Mouse (Mus musculus): ENCODE data around the gene Fam221b. TPM values are rescaled to one million over a fixed set of nuclear protein-coding genes. Genes with fewer than 3 reads are reported as not detected.

The Fam221b gene
- polyA plus RNA-seq, 1 experiment from 2014 or later, result 2.4 TPM

DNA sequence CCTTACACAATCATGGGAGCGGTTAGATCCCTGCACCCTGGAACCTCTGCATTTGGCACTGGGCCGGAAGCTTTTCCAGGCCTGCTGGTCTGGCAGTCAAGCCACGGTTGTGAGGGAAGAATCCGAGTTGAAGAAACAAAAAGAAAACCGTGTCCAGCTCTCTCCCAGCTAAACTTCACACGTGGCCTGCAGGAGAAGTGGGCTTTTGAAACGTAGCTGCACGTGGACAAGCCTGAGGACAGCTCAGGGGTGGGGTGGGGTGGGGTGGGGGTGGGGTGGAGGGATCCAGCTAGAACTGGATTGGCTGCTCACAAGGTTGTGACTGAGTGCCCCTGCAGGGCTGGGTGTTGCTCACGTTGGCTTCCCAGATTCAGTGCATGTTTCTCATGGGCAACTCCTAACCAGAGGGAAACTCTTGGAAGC lies 26.3 kb upstream of the Fam221b start:
- no peak overlapping the region for H3K9ac ChIP-seq (ENCODE audit: low read depth, low read length)

GRCm38 (mm10) chr4:43694439-43695248 lies 25.7 kb upstream of the Fam221b start:
- Histone ChIP-seq H3K9me3 (ENCODE audit: control insufficient read depth, low read length) (no peaks in the 10 kb centered on the region), H3K27me3 (ENCODE audit: control insufficient read depth, insufficient read depth, low read length) (no peaks in the 10 kb centered on the region), H3K27ac (ENCODE audit: low read depth, low read length) (no peak overlapping the region), H3K4me2 (replicated peaks; ENCODE audit: low read depth, low read length) (no peak overlapping the region), H3K4me1 (replicated peaks; ENCODE audit: control insufficient read depth, insufficient read depth, low read length) (no peaks in the 10 kb centered on the region), H3K4me3 (ENCODE audit: low read depth, low read length) (no peak overlapping the region), H3K9ac (ENCODE audit: low read depth, low read length) (no peak overlapping the region), H3K36me3 (ENCODE audit: control insufficient read depth, insufficient read depth, low read length) (no peaks in the 10 kb centered on the region)
- WGBS, result 94% methylated on average over 1 of the region's 1 CpGs
- DNase-seq (ENCODE audit: low spot score) (no peak), ATAC-seq (ENCODE audit: low FRiP score) (no peak)

More for the DNA sequence above, 26.3 kb upstream of the Fam221b start:
- Histone ChIP-seq H3K9me3 (ENCODE audit: control insufficient read depth, low read length) (no peaks in the 10 kb centered on the region), H3K4me3 (ENCODE audit: low read depth, low read length) (no peak overlapping the region), H3K36me3 (ENCODE audit: control insufficient read depth, insufficient read depth, low read length) (no peaks in the 10 kb centered on the region), H3K27me3 (ENCODE audit: control insufficient read depth, insufficient read depth, low read length) (no peaks in the 10 kb centered on the region), H3K4me1 (replicated peaks; ENCODE audit: control insufficient read depth, insufficient read depth, low read length) (no peaks in the 10 kb centered on the region), H3K27ac (ENCODE audit: low read depth, low read length) (no peak overlapping the region), H3K4me2 (replicated peaks; ENCODE audit: low read depth, low read length) (no peak overlapping the region)
- 38% methylated on average over 9 of the region's 9 CpGs for WGBS
- DNase-seq (ENCODE audit: low spot score) (no peak), ATAC-seq (ENCODE audit: low FRiP score) (no peak)

- no peak for ATAC-seq (ENCODE audit: low FRiP score)
- no peaks in the 10 kb centered on the region for H3K27me3 ChIP-seq (ENCODE audit: control insufficient read depth, insufficient read depth, low read length)
- no peaks in the 10 kb centered on the region for H3K9me3 ChIP-seq (ENCODE audit: control insufficient read depth, low read length)
- H3K9ac ChIP-seq (ENCODE audit: low read depth, low read length), result no peak overlapping the region
- no peak for DNase-seq (ENCODE audit: low spot score)
- H3K27ac ChIP-seq (ENCODE audit: low read depth, low read length), result no peak overlapping the region
- H3K36me3 ChIP-seq (ENCODE audit: control insufficient read depth, insufficient read depth, low read length), result no peaks in the 10 kb centered on the region
- H3K4me1 ChIP-seq (replicated peaks; ENCODE audit: control insufficient read depth, insufficient read depth, low read length), result no peaks in the 10 kb centered on the region
- H3K4me2 ChIP-seq (replicated peaks; ENCODE audit: low read depth, low read length), result no peak overlapping the region
- WGBS, result 86% methylated on average over 5 of the region's 5 CpGs
- H3K4me3 ChIP-seq (ENCODE audit: low read depth, low read length), result no peak overlapping the region
These were observed 24.9 kb upstream of the Fam221b start for GRCm38 (mm10) chr4:43693806-43694241.

- Histone ChIP-seq H3K9ac (ENCODE audit: low read depth, low read length) (no peak overlapping the region), H3K4me3 (ENCODE audit: low read depth, low read length) (no peak overlapping the region), H3K9me3 (ENCODE audit: control insufficient read depth, low read length) (no peaks in the 10 kb centered on the region), H3K27ac (ENCODE audit: low read depth, low read length) (no peak overlapping the region), H3K4me2 (replicated peaks; ENCODE audit: low read depth, low read length) (no peak overlapping the region), H3K27me3 (ENCODE audit: control insufficient read depth, insufficient read depth, low read length) (no peaks in the 10 kb centered on the region), H3K4me1 (replicated peaks; ENCODE audit: control insufficient read depth, insufficient read depth, low read length) (no peaks in the 10 kb centered on the region), H3K36me3 (ENCODE audit: control insufficient read depth, insufficient read depth, low read length) (no peaks in the 10 kb centered on the region)
- DNase-seq (ENCODE audit: low spot score) (no peak), ATAC-seq (ENCODE audit: low FRiP score) (no peak)
- WGBS, result 82% methylated on average over 5 of the region's 5 CpGs
These were observed 22.1 kb upstream of the Fam221b start for GRCm38 (mm10) chr4:43691026-43691425.

GRCm38 (mm10) chr4:43690021-43690420 lies 21.1 kb upstream of the Fam221b start:
- Histone ChIP-seq H3K27ac (ENCODE audit: low read depth, low read length) (no peak overlapping the region), H3K9ac (ENCODE audit: low read depth, low read length) (no peak overlapping the region), H3K36me3 (ENCODE audit: control insufficient read depth, insufficient read depth, low read length) (no peaks in the 10 kb centered on the region), H3K27me3 (ENCODE audit: control insufficient read depth, insufficient read depth, low read length) (no peaks in the 10 kb centered on the region), H3K4me2 (replicated peaks; ENCODE audit: low read depth, low read length) (no peak overlapping the region), H3K4me3 (ENCODE audit: low read depth, low read length) (no peak overlapping the region), H3K4me1 (replicated peaks; ENCODE audit: control insufficient read depth, insufficient read depth, low read length) (no peaks in the 10 kb centered on the region), H3K9me3 (ENCODE audit: control insufficient read depth, low read length) (no peaks in the 10 kb centered on the region)
- DNase-seq (ENCODE audit: low spot score) (no peak), ATAC-seq (ENCODE audit: low FRiP score) (no peak)
- WGBS, result 94% methylated on average over 17 of the region's 17 CpGs

DNA sequence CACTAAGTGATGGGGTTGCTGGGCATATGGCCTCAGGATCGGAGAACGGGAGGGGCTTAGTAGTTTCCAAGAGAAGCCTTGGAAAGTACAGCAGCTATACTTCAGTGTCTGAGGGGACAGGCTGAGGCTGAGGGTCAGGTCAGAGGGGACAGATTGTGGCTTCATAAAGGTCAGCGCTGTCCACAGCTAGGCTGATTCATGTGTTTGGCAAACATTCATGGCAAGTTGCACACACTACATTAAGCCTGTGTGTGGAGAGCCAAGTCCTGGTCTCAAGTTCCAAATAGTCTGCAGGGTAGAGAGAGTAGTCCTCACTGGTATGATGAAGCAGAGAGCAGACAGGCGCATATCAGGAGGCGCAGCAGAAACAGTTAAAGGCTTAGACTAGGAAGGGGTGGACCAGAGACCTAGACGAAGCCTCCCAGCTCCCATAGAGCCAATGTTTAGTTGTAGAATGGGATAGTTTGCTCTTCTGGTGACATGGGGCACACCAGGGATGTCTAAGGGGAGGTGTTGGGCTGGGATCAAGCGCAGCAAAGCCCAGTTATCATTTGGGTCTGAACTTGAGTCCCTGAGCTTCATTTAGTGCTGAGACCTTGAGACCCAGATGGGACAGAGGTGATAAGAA lies 10.6 kb upstream of the Fam221b start:
- 90% methylated on average over 7 of the region's 7 CpGs for WGBS
- Histone ChIP-seq H3K4me3 (ENCODE audit: low read depth, low read length) (no peak overlapping the region), H3K27ac (ENCODE audit: low read depth, low read length) (no peak overlapping the region), H3K27me3 (ENCODE audit: control insufficient read depth, insufficient read depth, low read length) (no peaks in the 10 kb centered on the region), H3K9ac (ENCODE audit: low read depth, low read length) (no peak overlapping the region), H3K4me2 (replicated peaks; ENCODE audit: low read depth, low read length) (no peak overlapping the region), H3K9me3 (ENCODE audit: control insufficient read depth, low read length) (no peaks in the 10 kb centered on the region), H3K4me1 (replicated peaks; ENCODE audit: control insufficient read depth, insufficient read depth, low read length) (no peaks in the 10 kb centered on the region), H3K36me3 (ENCODE audit: control insufficient read depth, insufficient read depth, low read length) (no peaks in the 10 kb centered on the region)
- DNase-seq (ENCODE audit: low spot score) (no peak), ATAC-seq (ENCODE audit: low FRiP score) (no peak)

DNA sequence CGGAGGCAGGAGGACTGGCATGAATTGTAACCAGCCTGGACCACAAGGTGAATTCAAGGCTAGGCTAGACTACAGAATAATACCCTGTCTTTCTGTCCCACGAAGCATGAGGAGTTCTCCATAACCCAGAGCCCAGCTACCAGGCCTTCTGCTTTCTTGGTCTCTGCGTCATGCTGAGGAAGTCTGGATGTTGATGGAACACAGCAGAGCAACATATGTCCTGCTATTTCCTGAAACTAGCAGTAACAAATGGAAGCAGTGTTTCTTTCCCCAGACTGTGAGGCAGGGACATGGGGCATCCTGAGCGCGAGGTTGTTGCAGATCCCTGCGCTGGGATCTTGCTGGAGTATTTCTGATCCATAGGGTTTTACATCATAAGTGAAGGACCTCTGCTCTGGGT lies 9.6 kb upstream of the Fam221b start:
- no peak overlapping the region for H3K27ac ChIP-seq (ENCODE audit: low read depth, low read length)
- no peak overlapping the region for H3K4me2 ChIP-seq (replicated peaks; ENCODE audit: low read depth, low read length)
- DNase-seq (ENCODE audit: low spot score) (no peak), ATAC-seq (ENCODE audit: low FRiP score) (no peak)
- H3K36me3 ChIP-seq (ENCODE audit: control insufficient read depth, insufficient read depth, low read length), result no peaks in the 10 kb centered on the region
- H3K27me3 ChIP-seq (ENCODE audit: control insufficient read depth, insufficient read depth, low read length), result no peaks in the 10 kb centered on the region
- no peaks in the 10 kb centered on the region for H3K4me1 ChIP-seq (replicated peaks; ENCODE audit: control insufficient read depth, insufficient read depth, low read length)
- H3K9ac ChIP-seq (ENCODE audit: low read depth, low read length), result no peak overlapping the region
- H3K9me3 ChIP-seq (ENCODE audit: control insufficient read depth, low read length), result no peaks in the 10 kb centered on the region
- no peak overlapping the region for H3K4me3 ChIP-seq (ENCODE audit: low read depth, low read length)
- 86% methylated on average over 6 of the region's 6 CpGs for WGBS

- 82% methylated on average over 4 of the region's 4 CpGs for WGBS
- no peak for ATAC-seq (ENCODE audit: low FRiP score)
- H3K4me1 ChIP-seq (replicated peaks; ENCODE audit: control insufficient read depth, insufficient read depth, low read length), result no peaks in the 10 kb centered on the region
- no peaks in the 10 kb centered on the region for H3K9me3 ChIP-seq (ENCODE audit: control insufficient read depth, low read length)
- H3K27ac ChIP-seq (ENCODE audit: low read depth, low read length), result no peak overlapping the region
- no peak overlapping the region for H3K9ac ChIP-seq (ENCODE audit: low read depth, low read length)
- H3K4me3 ChIP-seq (ENCODE audit: low read depth, low read length), result no peak overlapping the region
- H3K27me3 ChIP-seq (ENCODE audit: control insufficient read depth, insufficient read depth, low read length), result no peaks in the 10 kb centered on the region
- H3K4me2 ChIP-seq (replicated peaks; ENCODE audit: low read depth, low read length), result no peak overlapping the region
- no peaks in the 10 kb centered on the region for H3K36me3 ChIP-seq (ENCODE audit: control insufficient read depth, insufficient read depth, low read length)
- DNase-seq (ENCODE audit: low spot score), result no peak
These were observed 6.7 kb upstream of the Fam221b start for GRCm38 (mm10) chr4:43675608-43676007.

DNA sequence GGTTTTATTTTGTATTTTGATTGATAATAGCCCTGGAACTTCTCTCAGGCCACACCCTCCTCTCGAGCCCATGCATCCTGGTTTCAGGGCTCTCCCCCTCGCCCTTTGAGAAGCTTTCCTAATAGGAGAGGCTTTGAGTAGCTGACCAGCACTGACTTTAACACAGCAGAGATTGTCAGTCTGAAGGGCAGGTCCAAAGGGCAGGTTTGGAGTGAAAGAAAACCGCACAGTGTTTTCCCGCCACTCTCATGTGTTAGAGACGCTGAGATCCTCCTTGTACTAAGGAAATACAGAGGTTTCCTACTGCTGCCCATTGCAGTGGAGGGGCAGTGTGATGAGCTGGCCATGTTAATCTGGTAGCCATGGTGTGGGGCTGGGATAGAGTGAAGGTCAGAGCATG lies 6.0 kb upstream of the Fam221b start:
- Histone ChIP-seq H3K27ac (ENCODE audit: low read depth, low read length) (no peak overlapping the region), H3K4me3 (ENCODE audit: low read depth, low read length) (no peak overlapping the region)
- WGBS, result 74% methylated on average over 5 of the region's 5 CpGs

More for the DNA sequence above, 6.0 kb upstream of the Fam221b start:
- H3K27me3 ChIP-seq (ENCODE audit: control insufficient read depth, insufficient read depth, low read length), result no peaks in the 10 kb centered on the region
- no peak for DNase-seq (ENCODE audit: low spot score)
- no peaks in the 10 kb centered on the region for H3K4me1 ChIP-seq (replicated peaks; ENCODE audit: control insufficient read depth, insufficient read depth, low read length)
- H3K9me3 ChIP-seq (ENCODE audit: control insufficient read depth, low read length), result no peaks in the 10 kb centered on the region
- no peak overlapping the region for H3K9ac ChIP-seq (ENCODE audit: low read depth, low read length)
- H3K4me2 ChIP-seq (replicated peaks; ENCODE audit: low read depth, low read length), result no peak overlapping the region
- ATAC-seq (ENCODE audit: low FRiP score), result no peak
- no peaks in the 10 kb centered on the region for H3K36me3 ChIP-seq (ENCODE audit: control insufficient read depth, insufficient read depth, low read length)

All from hindbrain, embryonic 11.5 days (tissue).